Mouse (Mus musculus) cerebellum, postnatal 4 days (tissue): Measurements from ENCODE around the gene Vav2.

Experiments
- DNase-seq, 2 experiments: peaks; one replicate each; pipeline ENCODE4 v3.0.0; 2022; ENCODE audit warnings: low spot score in 2 of 2, mixed read lengths in 1 of 2

Vav2 gene

GRCm38 (mm10) chr2:27441767-27442707 lies 15.2 kb upstream of the Vav2 start, which contains the start of gene Brd3os:
Gene Brd3os, plus strand, starts transcription at chr2:27442324.
- peak; percentile 82 to 94 for DNase-seq

GRCm38 (mm10) chr2:27438281-27438680 lies 11.4 kb upstream of the Vav2 start:
- DNase-seq: no peak

- DNase-seq: no peak
Measured at GRCm38 (mm10) chr2:27437876-27438275, 11.0 kb upstream of the Vav2 start.

GRCm38 (mm10) chr2:27432599-27432998 lies 5.8 kb upstream of the Vav2 start:
- DNase-seq: no peak

GRCm38 (mm10) chr2:27430621-27431020 lies 3.8 kb upstream of the Vav2 start:
- no peak for DNase-seq

- peak; percentile 89 to 93 for DNase-seq
Measured at GRCm38 (mm10) chr2:27428071-27428470, 1.2 kb upstream of the Vav2 start.

GRCm38 (mm10) chr2:27426406-27426854 lies 403 bp downstream of the Vav2 start:
- DNase-seq: peak in 1 of 2 experiments; percentile 43

- peak in 1 of 2 experiments; percentile 51 for DNase-seq
Measured at GRCm38 (mm10) chr2:27425751-27426405, 955 bp downstream of the Vav2 start.

- peak; percentile 27 to 35 for DNase-seq
Measured at GRCm38 (mm10) chr2:27425161-27425611, 1.6 kb downstream of the Vav2 start.

- no peak for DNase-seq
Measured at GRCm38 (mm10) chr2:27423596-27423995, 3.2 kb downstream of the Vav2 start.

- peak; percentile 38 to 81 for DNase-seq
Measured at GRCm38 (mm10) chr2:27421293-27422068, 5.4 kb downstream of the Vav2 start.

- DNase-seq: no peak
Measured at GRCm38 (mm10) chr2:27418577-27419070, 8.2 kb downstream of the Vav2 start.

- DNase-seq: no peak
Measured at GRCm38 (mm10) chr2:27417648-27418153, 9.1 kb downstream of the Vav2 start.

GRCm38 (mm10) chr2:27416425-27416824 lies 10.4 kb downstream of the Vav2 start:
- no peak for DNase-seq

GRCm38 (mm10) chr2:27415060-27415783 lies 11.6 kb downstream of the Vav2 start:
- no peak for DNase-seq

GRCm38 (mm10) chr2:27413936-27414657 lies 12.7 kb downstream of the Vav2 start:
- no peak for DNase-seq

GRCm38 (mm10) chr2:27413582-27413935 lies 13.3 kb downstream of the Vav2 start:
- no peak for DNase-seq

GRCm38 (mm10) chr2:27412245-27412800 lies 14.5 kb downstream of the Vav2 start:
- DNase-seq: no peak

- no peak for DNase-seq
Measured at GRCm38 (mm10) chr2:27411688-27412174, 15.1 kb downstream of the Vav2 start.
